Mouse (Mus musculus) myocyte (in vitro differentiated cells): ENCODE measurements around the gene Gsk3a. TPM values are rescaled to one million over a fixed set of nuclear protein-coding genes. Genes with fewer than 3 reads are reported as not detected.
"Not testable (repeated sequence)": the region's sequence is repeated elsewhere in the genome, so short reads cannot be mapped to it uniquely, and the experiment has no call there.

Experiments
- H3K27me3 ChIP-seq: one replicate; pipeline ENCODE4 v1.6.1; 2011; ENCODE audit not compliant: control insufficient read depth, insufficient read depth, insufficient read length
- H3K36me3 ChIP-seq: one replicate; pipeline ENCODE4 v1.6.1; 2011; ENCODE audit not compliant: control insufficient read depth, insufficient read depth
- H3K4me2 ChIP-seq: one replicate; pipeline ENCODE4 v1.6.1; 2011; ENCODE audit warnings: low read depth, control low read depth
- H3K4me3 ChIP-seq: one replicate; pipeline ENCODE4 v1.5.1; 2011; ENCODE audit warnings: mild to moderate bottlenecking, control low read depth, moderate library complexity
- H3K79me2 ChIP-seq: one replicate; pipeline ENCODE4 v1.6.1; 2011; ENCODE audit not compliant: control insufficient read depth, insufficient read depth
- H3ac ChIP-seq: one replicate; pipeline ENCODE4 v1.6.1; 2011; ENCODE audit not compliant: control insufficient read depth, insufficient read length
- CEBPB ChIP-seq: IDR thresholded peaks from 2 replicates; pipeline ENCODE4 v1.6.1; 2011; ENCODE audit warnings: mild to moderate bottlenecking, moderate library complexity; ENCODE audit not compliant: poor library complexity, insufficient read depth, severe bottlenecking
- E2F4 ChIP-seq: IDR thresholded peaks from one replicate; pipeline ENCODE4 v1.6.1; 2011; ENCODE audit warnings: mild to moderate bottlenecking, control low read depth, moderate library complexity; ENCODE audit not compliant: insufficient read depth
- MAX ChIP-seq: IDR thresholded peaks from one replicate; pipeline ENCODE4 v1.6.1; 2011; ENCODE audit warnings: low read depth, mild to moderate bottlenecking, control low read depth
- MYOD1 ChIP-seq, 3 experiments: IDR thresholded peaks; one replicate each; pipeline ENCODE4 v1.6.1; 2011; ENCODE audit warnings: control low read depth in 2 of 3, low read depth in 2 of 3, mild to moderate bottlenecking in 2 of 3, moderate library complexity in 1 of 3; ENCODE audit not compliant: insufficient read length in 2 of 3, control insufficient read depth in 1 of 3
- MYOG ChIP-seq, 3 experiments: IDR thresholded peaks; one replicate each; pipeline ENCODE4 v1.6.1; 2011; ENCODE audit warnings: control low read depth in 2 of 3, low read depth in 2 of 3, mild to moderate bottlenecking in 2 of 3; ENCODE audit not compliant: insufficient read length in 2 of 3, control insufficient read depth in 1 of 3, insufficient read depth in 1 of 3
- POLR2A ChIP-seq: IDR thresholded peaks from one replicate; pipeline ENCODE4 v1.6.1; 2011; ENCODE audit warnings: low read depth, mild to moderate bottlenecking, control low read depth, moderate library complexity; ENCODE audit not compliant: insufficient read length
- POLR2AphosphoS2 ChIP-seq: IDR thresholded peaks from one replicate; pipeline ENCODE4 v1.6.1; 2011; ENCODE audit warnings: low read depth, control low read depth; ENCODE audit not compliant: insufficient read length
- REST ChIP-seq: IDR thresholded peaks from one replicate; pipeline ENCODE4 v1.6.1; 2011; ENCODE audit warnings: mild to moderate bottlenecking, control low read depth, moderate library complexity; ENCODE audit not compliant: insufficient read depth, insufficient read length
- SRF ChIP-seq: IDR thresholded peaks from one replicate; pipeline ENCODE4 v1.6.1; 2011; ENCODE audit warnings: low read depth; ENCODE audit not compliant: control insufficient read depth, insufficient read length
- TCF12 ChIP-seq: IDR thresholded peaks from one replicate; pipeline ENCODE4 v1.6.1; 2011; ENCODE audit warnings: mild to moderate bottlenecking, control low read depth; ENCODE audit not compliant: poor library complexity, insufficient read depth, severe bottlenecking
- TCF3 ChIP-seq: IDR thresholded peaks from one replicate; pipeline ENCODE4 v1.6.1; 2011; ENCODE audit warnings: low read depth, control low read depth; ENCODE audit not compliant: insufficient read length
- USF1 ChIP-seq: IDR thresholded peaks from one replicate; pipeline ENCODE4 v1.6.1; 2011; ENCODE audit warnings: low read depth, mild to moderate bottlenecking, control low read depth, moderate library complexity
- polyA plus RNA-seq: library from polyadenylated mRNA; unstranded; fragments of >200 nt; fragmentation: generic; extraction: Trizol; gene quantifications from one replicate; pipeline ENCODE4 v1.2.1, GENCODE M21; 2012; ENCODE audit warnings: missing spikeins

Gene Gsk3a
- polyA plus RNA-seq, 1 experiment: 69.4 TPM

- H3K27me3 ChIP-seq: no peaks in the 10 kb centered on the region
- H3ac ChIP-seq: peak overlapping the region; percentile 24
- peak overlapping the region; percentile 84 for H3K4me3 ChIP-seq
- no peak overlapping the region for H3K4me2 ChIP-seq
- TF ChIP-seq MYOD1 (IDR thresholded peaks at IDR 0.05; ENCODE audit: control insufficient read depth in 1 of 3, insufficient read length in 2 of 3, low read depth in 2 of 3) (no peak), TCF12 (no peak), SRF (no peak), POLR2A (no peak), TCF3 (no peak), MYOG (IDR thresholded peaks at IDR 0.05; ENCODE audit: control insufficient read depth in 1 of 3, insufficient read depth in 1 of 3, insufficient read length in 2 of 3, low read depth in 2 of 3) (no peak), REST (no peak), E2F4 (no peak), POLR2AphosphoS2 (no peak), USF1 (no peak), CEBPB (no peak), MAX (no peak)
- peaks cover 17% of the 10 kb centered on the region for H3K79me2 ChIP-seq
- no peaks in the 10 kb centered on the region for H3K36me3 ChIP-seq
Measured at GRCm38 (mm10) chr7:25267751-25268463, 30.3 kb upstream of the Gsk3a start.

DNA sequence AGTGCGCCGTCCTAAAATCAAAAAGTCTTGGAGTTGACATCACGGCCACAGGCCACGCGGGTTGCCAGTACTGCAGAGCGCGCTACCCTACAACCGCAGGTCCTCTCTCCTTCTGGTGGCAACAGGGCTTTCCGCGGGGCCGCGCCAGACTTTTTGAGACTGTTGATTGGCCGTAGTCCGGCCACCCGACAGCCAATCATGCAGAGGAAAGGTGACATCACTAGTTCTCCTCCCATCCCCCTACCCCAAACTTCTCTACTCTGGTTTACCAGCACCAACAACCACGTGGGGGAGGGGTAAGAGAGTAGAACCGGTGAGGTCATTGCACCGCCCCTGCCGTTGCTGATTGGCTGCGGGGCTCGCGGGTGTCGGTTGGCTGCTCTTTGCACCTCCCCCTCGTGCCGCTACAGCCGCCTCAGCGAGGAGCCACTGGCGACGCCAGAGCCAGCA lies 29.7 kb upstream of the Gsk3a start, which contains the start of gene Cic:
Gene Cic (plus strand): TSS at position 404 of the 450 bp plus-strand sequence.
- TF ChIP-seq TCF3 (no peak), E2F4 (peak; percentile 81), POLR2A (peak; percentile 80), POLR2AphosphoS2 (peak; percentile 72), USF1 (peak; percentile 65)
- Histone ChIP-seq H3K4me2 (peak within 1 kb of the TSS; percentile 97), H3K36me3 (no peaks in the 10 kb centered on the region), H3ac (peak within 1 kb of the TSS; percentile 24), H3K79me2 (peaks cover 17% of the 10 kb centered on the region), H3K4me3 (peak within 1 kb of the TSS; percentile 84), H3K27me3 (no peaks in the 10 kb centered on the region)

DNA sequence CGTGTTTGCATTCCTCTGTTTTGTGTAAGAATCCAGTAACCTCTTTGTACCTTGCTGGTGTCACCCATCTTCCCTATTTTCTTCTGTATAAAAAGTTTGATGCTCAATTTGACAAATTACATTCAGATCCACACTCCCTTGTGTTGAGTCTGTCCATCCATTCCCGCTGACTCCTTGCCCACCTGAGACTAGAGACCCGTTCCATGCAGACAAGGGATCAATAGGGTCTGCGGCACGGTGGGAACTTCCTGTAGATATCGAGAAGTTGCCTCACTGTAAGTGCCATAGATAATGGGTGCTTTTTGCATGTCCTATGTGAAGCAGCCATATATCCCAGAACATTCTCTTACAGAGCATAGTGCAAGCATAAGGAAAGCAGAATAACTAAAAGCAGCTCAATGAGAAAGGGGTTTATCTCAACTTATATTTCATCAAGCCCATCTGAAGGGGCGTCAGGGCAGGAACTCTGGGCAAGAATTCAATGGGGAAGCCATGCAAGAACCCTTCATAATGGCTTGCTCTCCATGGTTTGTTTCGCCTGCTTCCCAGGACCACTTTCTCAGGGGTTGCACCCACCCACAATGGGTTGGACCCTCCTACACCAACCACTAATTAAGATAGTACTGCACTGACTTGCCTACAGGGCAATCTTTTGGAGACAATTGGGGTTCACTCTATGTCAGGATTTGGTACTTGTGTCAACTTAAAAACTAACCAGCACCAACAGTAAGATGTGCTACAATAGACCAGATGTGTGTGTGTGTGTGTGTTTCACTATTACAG lies 28.7 kb upstream of the Gsk3a start:
- H3K4me2 ChIP-seq: peak overlapping the region; percentile 97
- no peaks in the 10 kb centered on the region for H3K36me3 ChIP-seq
- H3K4me3 ChIP-seq: peak overlapping the region; percentile 84
- no peak overlapping the region for H3ac ChIP-seq
- H3K79me2 ChIP-seq: peaks cover 17% of the 10 kb centered on the region
- TF ChIP-seq SRF (no peak), TCF12 (no peak), MAX (no peak), POLR2A (no peak), POLR2AphosphoS2 (no peak), MYOD1 (IDR thresholded peaks at IDR 0.05; ENCODE audit: control insufficient read depth in 1 of 3, insufficient read length in 2 of 3, low read depth in 2 of 3) (no peak), E2F4 (no peak), CEBPB (no peak), MYOG (IDR thresholded peaks at IDR 0.05; ENCODE audit: control insufficient read depth in 1 of 3, insufficient read depth in 1 of 3, insufficient read length in 2 of 3, low read depth in 2 of 3) (no peak), TCF3 (no peak), REST (no peak), USF1 (no peak)
- H3K27me3 ChIP-seq: no peaks in the 10 kb centered on the region

DNA sequence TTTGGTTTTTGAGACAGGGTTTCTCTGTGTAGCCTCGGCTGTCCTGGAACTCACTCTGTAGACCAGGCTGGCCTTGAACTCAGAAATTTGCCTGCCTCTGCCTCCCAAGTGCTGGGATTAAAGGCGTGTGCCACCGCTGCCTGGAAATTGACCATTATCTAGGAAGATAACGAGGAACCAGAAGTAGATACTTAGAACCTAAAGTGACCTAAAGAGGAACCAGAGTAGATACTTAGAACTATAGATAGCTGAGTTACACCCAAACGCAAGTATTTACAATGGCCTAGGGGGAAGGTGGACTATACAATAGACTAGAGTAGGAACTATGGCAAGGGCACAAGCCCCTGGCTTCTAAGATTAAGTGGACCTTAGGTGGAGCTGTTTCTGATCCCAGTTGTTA lies 28.1 kb upstream of the Gsk3a start:
- not testable (repeated sequence) for H3K4me2 ChIP-seq, H3K36me3 ChIP-seq, H3K4me3 ChIP-seq, H3K27me3 ChIP-seq, H3ac ChIP-seq
- peaks cover 17% of the 10 kb centered on the region for H3K79me2 ChIP-seq
